Mouse (Mus musculus) bone marrow macrophage, adult 2 months (primary cell): ENCODE results near the gene Col26a1. TPM values are rescaled to one million over a fixed set of nuclear protein-coding genes. Genes with fewer than 3 reads are reported as not detected.

Experiments used
- H3K27ac ChIP-seq: 2 replicates; pipeline ENCODE4 v1.5.1; 2012; ENCODE audit warnings: low read depth, low read length; ENCODE audit not compliant: insufficient read depth
- H3K4me1 ChIP-seq: 2 replicates; pipeline ENCODE4 v1.6.1; 2012; ENCODE audit warnings: low read length; ENCODE audit not compliant: control insufficient read depth, insufficient read depth
- H3K4me3 ChIP-seq: 2 replicates; pipeline ENCODE4 v1.5.1; 2012; ENCODE audit warnings: mild to moderate bottlenecking, low read length, moderate library complexity; ENCODE audit not compliant: insufficient read depth
- CTCF ChIP-seq: IDR thresholded peaks from 2 replicates; pipeline ENCODE4 v1.5.1; 2012; ENCODE audit warnings: low read depth, mild to moderate bottlenecking, low read length, moderate library complexity
- POLR2A ChIP-seq: IDR thresholded peaks from 2 replicates; pipeline ENCODE4 v1.6.1; 2012; ENCODE audit warnings: mild to moderate bottlenecking, low read depth, low read length, borderline replicate concordance
- polyA plus RNA-seq: library from polyadenylated mRNA; stranded (reverse); fragments of >200 nt; gene quantifications from 2 replicates; pipeline ENCODE4 v1.2.4, GENCODE M21; 2012; ENCODE audit not compliant: missing spikeins, insufficient read depth, insufficient read length

Gene Col26a1
- not detected in 2 replicates for polyA plus RNA-seq

GRCm38 (mm10) chr5:136882788-136883439, at the start of gene Col26a1:
Gene Col26a1 (minus strand): TSS chr5:136883209.
- Histone ChIP-seq H3K4me3 (no peak within 1 kb of the TSS), H3K4me1 (no peaks in the 10 kb centered on the region), H3K27ac (no peak within 1 kb of the TSS)
- TF ChIP-seq CTCF (no peak), POLR2A (no peak)

GRCm38 (mm10) chr5:136931896-136932295, 48.9 kb upstream of the Col26a1 start:
- Histone ChIP-seq H3K4me1 (no peaks in the 10 kb centered on the region), H3K4me3 (no peak overlapping the region), H3K27ac (no peak overlapping the region)
- TF ChIP-seq CTCF (no peak), POLR2A (no peak)

GRCm38 (mm10) chr5:136929073-136929472, 46.1 kb upstream of the Col26a1 start:
- no peak overlapping the region for H3K27ac ChIP-seq
- TF ChIP-seq CTCF (peak; percentile 88), POLR2A (no peak)
- no peak overlapping the region for H3K4me3 ChIP-seq
- H3K4me1 ChIP-seq = no peaks in the 10 kb centered on the region

GRCm38 (mm10) chr5:136923751-136924478, 40.9 kb upstream of the Col26a1 start:
- Histone ChIP-seq H3K4me1 (no peaks in the 10 kb centered on the region), H3K27ac (no peak overlapping the region), H3K4me3 (no peak overlapping the region)
- TF ChIP-seq CTCF (no peak), POLR2A (no peak)

- Histone ChIP-seq H3K4me1 (no peaks in the 10 kb centered on the region), H3K27ac (no peak overlapping the region)
Measured at GRCm38 (mm10) chr5:136922830-136923229, 39.8 kb upstream of the Col26a1 start.

GRCm38 (mm10) chr5:136919546-136920301, 36.7 kb upstream of the Col26a1 start:
- peak overlapping the region; percentile 77 for H3K4me3 ChIP-seq
- TF ChIP-seq POLR2A (no peak), CTCF (no peak)

More at GRCm38 (mm10) chr5:136922830-136923229, 39.8 kb upstream of the Col26a1 start:
- no peak overlapping the region for H3K4me3 ChIP-seq
- TF ChIP-seq POLR2A (no peak), CTCF (no peak)

GRCm38 (mm10) chr5:136918655-136919472, 35.9 kb upstream of the Col26a1 start:
- TF ChIP-seq CTCF (no peak), POLR2A (no peak)
- H3K4me3 ChIP-seq = peak overlapping the region; percentile 77
- no peak overlapping the region; the same call in 1 of the 2 replicates for H3K27ac ChIP-seq
- H3K4me1 ChIP-seq = no peaks in the 10 kb centered on the region

More at GRCm38 (mm10) chr5:136919546-136920301, 36.7 kb upstream of the Col26a1 start:
- no peaks in the 10 kb centered on the region for H3K4me1 ChIP-seq
- no peak overlapping the region for H3K27ac ChIP-seq

GRCm38 (mm10) chr5:136917613-136918242, 34.7 kb upstream of the Col26a1 start:
- H3K27ac ChIP-seq = no peak overlapping the region
- no peak overlapping the region for H3K4me3 ChIP-seq
- TF ChIP-seq CTCF (no peak), POLR2A (no peak)
- H3K4me1 ChIP-seq = no peaks in the 10 kb centered on the region
